Mouse (Mus musculus) erythroblast, embryonic 14.5 days (primary cell): ENCODE data around the gene Ramp2.

ENCODE experiments used
- GATA1 ChIP-seq: IDR thresholded peaks from 2 replicates; pipeline ENCODE4 v1.6.1; 2012; ENCODE audit warnings: low read length, inconsistent platforms, mixed read lengths
- TAL1 ChIP-seq: IDR thresholded peaks from 3 replicates; pipeline ENCODE4 v1.6.1; 2012; ENCODE audit warnings: low read length, inconsistent platforms, mixed read lengths

DNA sequence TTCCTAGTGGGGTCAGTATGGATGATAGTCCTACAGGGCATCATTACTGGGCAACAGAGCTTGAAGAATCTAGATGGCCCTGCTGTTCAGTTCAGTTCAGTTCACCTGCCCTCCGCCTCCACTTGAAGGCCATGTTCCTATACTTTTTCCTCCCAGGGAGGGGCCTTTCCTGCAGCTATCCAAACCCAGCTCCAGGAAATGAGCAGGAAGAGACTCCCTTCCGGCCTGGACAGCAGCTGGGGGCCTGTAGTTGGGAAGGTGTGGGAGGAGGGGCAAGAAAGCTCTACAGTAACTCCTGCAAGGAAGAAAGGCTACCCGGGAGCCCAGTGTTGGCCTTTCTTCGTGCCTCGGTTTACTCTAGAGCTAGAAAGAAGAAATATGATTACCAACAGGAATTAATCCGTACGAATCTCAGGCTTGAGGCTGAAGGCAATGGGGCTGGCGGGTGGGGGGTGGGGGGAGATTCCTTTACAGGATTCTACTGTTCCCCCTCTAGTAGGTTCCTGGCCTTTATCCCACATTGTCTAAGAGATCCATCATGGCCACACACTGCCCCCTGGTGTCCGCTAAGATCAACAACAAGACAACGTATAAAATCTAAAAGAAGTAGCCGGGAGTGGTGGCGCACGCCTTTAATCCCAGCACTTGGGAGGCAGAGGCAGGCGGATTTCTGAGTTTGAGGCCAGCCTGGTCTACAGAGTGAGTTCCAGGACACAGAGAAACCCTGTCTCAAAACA is 2.6 kb downstream of the Ramp2 start:
- TF ChIP-seq GATA1 (no peak), TAL1 (no peak)
